In the genomic region with DNA sequence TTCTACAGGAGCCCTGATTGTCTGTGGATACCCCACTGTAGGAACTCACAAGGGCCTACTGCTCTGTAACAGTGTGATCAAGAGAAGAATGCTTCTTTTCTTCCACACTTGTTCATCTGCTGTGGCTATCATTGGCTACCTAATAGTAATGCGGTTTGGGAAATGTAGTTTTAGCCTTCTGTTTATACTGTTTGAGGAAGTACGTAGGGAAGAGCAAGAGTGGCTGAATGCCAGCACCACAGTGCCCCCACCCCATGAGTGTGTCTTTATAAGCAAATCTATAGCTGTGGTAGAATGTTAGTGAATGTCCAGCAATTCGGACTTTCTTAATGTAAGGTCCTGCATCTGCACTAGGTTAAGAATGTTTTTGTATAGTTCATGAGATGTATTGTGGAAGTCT, we compare ENCODE assay signal across 17 mouse cellular contexts. TPM values are rescaled to one million over a fixed set of nuclear protein-coding genes. Genes with fewer than 3 reads are reported as not detected.
DNase-seq lines count a peak whose midpoint lies in the region; ATAC-seq lines count a peak whose summit lies in the region.
"Had no signal": no experiment of that assay in that cellular context is flagged by ENCODE, and none has a peak within 500 bp of the region (broad histone marks: within the 10 kb centered on the region; RNA-seq: fewer than 3 reads in every experiment).

No protein-coding gene starts in this region.

- H3K27me3 ChIP-seq in heart, embryonic 11.5 days (ENCODE audit: control insufficient read depth, insufficient read depth, low read length), result no peaks in the 10 kb centered on the region
- H3K27me3 ChIP-seq in hindbrain, embryonic 13.5 days, result no peaks in the 10 kb centered on the region
- H3K27me3 ChIP-seq: forebrain, embryonic 15.5 days; limb, embryonic 12.5 days; midbrain, embryonic 15.5 days; neural tube, embryonic 12.5 days had no signal

- peak; percentile 15 for DNase-seq in heart, postnatal 4 days
- DNase-seq in 416B (ENCODE audit: low read depth), result peak; percentile 53
- DNase-seq in B cell, adult 2 months, result peak; percentile 23 to 35
- peak; percentile 67 for DNase-seq in lung, postnatal 10 days
- DNase-seq in cerebellum, adult 11-12 months, result no peak
- DNase-seq: cerebellum, adult 11 months; embryo, embryonic 11 days; gastrocnemius, postnatal 14 days; kidney, postnatal 14 days; layer of hippocampus, postnatal 36 days; right cerebral cortex, postnatal 4 days had no signal

- H3K9me3 ChIP-seq in heart, embryonic 11.5 days (replicated peaks; ENCODE audit: control insufficient read depth, low read length), result no peaks in the 10 kb centered on the region
- H3K9me3 ChIP-seq in hindbrain, embryonic 13.5 days, result no peaks in the 10 kb centered on the region
- H3K9me3 ChIP-seq: forebrain, embryonic 15.5 days; limb, embryonic 12.5 days; midbrain, embryonic 15.5 days; neural tube, embryonic 12.5 days had no signal

- no peaks in the 10 kb centered on the region for H3K36me3 ChIP-seq in heart, embryonic 11.5 days (ENCODE audit: control insufficient read depth, insufficient read depth, low read length)
- peaks cover 9% of the 10 kb centered on the region for H3K36me3 ChIP-seq in hindbrain, embryonic 13.5 days
- H3K36me3 ChIP-seq: forebrain, embryonic 15.5 days; midbrain, embryonic 15.5 days had no signal

- no peak overlapping the region for H3K9ac ChIP-seq in heart, embryonic 11.5 days (ENCODE audit: low read depth, low read length)
- H3K9ac ChIP-seq in hindbrain, embryonic 13.5 days, result no peak overlapping the region
- H3K9ac ChIP-seq: forebrain, embryonic 15.5 days; limb, embryonic 12.5 days; midbrain, embryonic 15.5 days; neural tube, embryonic 12.5 days had no signal

- H3K27ac ChIP-seq in heart, embryonic 11.5 days (ENCODE audit: low read depth, low read length), result no peak overlapping the region
- H3K27ac ChIP-seq in hindbrain, embryonic 13.5 days, result no peak overlapping the region
- H3K27ac ChIP-seq: forebrain, embryonic 15.5 days; limb, embryonic 12.5 days; midbrain, embryonic 15.5 days; neural tube, embryonic 12.5 days had no signal

- 76% methylated on average over 3 of the region's 3 CpGs for WGBS in heart, embryonic 11.5 days (ENCODE audit: insufficient replicate concordance)
- WGBS in hindbrain, embryonic 13.5 days, result 83% methylated on average over 3 of the region's 3 CpGs

- H3K4me2 ChIP-seq in heart, embryonic 11.5 days, result no peak overlapping the region
- no peak overlapping the region for H3K4me2 ChIP-seq in hindbrain, embryonic 13.5 days
- H3K4me2 ChIP-seq: forebrain, embryonic 15.5 days; limb, embryonic 12.5 days; midbrain, embryonic 15.5 days; neural tube, embryonic 12.5 days had no signal

- no peak for ATAC-seq in heart, embryonic 11.5 days (replicated peaks; ENCODE audit: insufficient number of reproducible peaks, low FRiP score, low TSS enrichment)
- ATAC-seq in hindbrain, embryonic 13.5 days (ENCODE audit: low FRiP score), result no peak

- no peak overlapping the region for H3K4me3 ChIP-seq in heart, embryonic 11.5 days (ENCODE audit: low read depth, low read length)
- no peak overlapping the region for H3K4me3 ChIP-seq in hindbrain, embryonic 13.5 days
- H3K4me3 ChIP-seq: forebrain, embryonic 15.5 days; limb, embryonic 12.5 days; midbrain, embryonic 15.5 days; neural tube, embryonic 12.5 days had no signal

- H3K4me1 ChIP-seq in heart, embryonic 11.5 days (ENCODE audit: control insufficient read depth, insufficient read depth, low read length), result no peaks in the 10 kb centered on the region
- H3K4me1 ChIP-seq in hindbrain, embryonic 13.5 days (replicated peaks), result no peaks in the 10 kb centered on the region
- H3K4me1 ChIP-seq: forebrain, embryonic 15.5 days; limb, embryonic 12.5 days; midbrain, embryonic 15.5 days; neural tube, embryonic 12.5 days had no signal

RNA-seq across cellular contexts. Expression of gene Arpp19, which starts 11.7 kb away (rescaled TPM):
- 100 to 1,000 TPM; 154 to 179 TPM for total RNA-seq in heart, postnatal 4 days (2021)
- 262 and 278 TPM in 2 replicates for polyA plus RNA-seq in heart, embryonic 11.5 days (2014; fragmentation: Nextera tagmentation; extraction: Ambion mirVana)
- 247 and 248 TPM in 2 replicates for polyA plus RNA-seq in hindbrain, embryonic 13.5 days (2015; fragmentation: Nextera tagmentation; extraction: Ambion mirVana)

RNA-seq across cellular contexts. Expression of gene Myo5a, which starts 21.7 kb away (rescaled TPM):
- 10 to 100 TPM; 23.9 to 24.6 TPM for total RNA-seq in heart, postnatal 4 days (2021)
- polyA plus RNA-seq in heart, embryonic 11.5 days (2014; fragmentation: Nextera tagmentation; extraction: Ambion mirVana), result 12.8 and 15.0 TPM in 2 replicates
- polyA plus RNA-seq in hindbrain, embryonic 13.5 days (2015; fragmentation: Nextera tagmentation; extraction: Ambion mirVana), result 30.0 and 32.6 TPM in 2 replicates
